10 mouse cellular contexts compared by ENCODE assay signal in the genomic region with DNA sequence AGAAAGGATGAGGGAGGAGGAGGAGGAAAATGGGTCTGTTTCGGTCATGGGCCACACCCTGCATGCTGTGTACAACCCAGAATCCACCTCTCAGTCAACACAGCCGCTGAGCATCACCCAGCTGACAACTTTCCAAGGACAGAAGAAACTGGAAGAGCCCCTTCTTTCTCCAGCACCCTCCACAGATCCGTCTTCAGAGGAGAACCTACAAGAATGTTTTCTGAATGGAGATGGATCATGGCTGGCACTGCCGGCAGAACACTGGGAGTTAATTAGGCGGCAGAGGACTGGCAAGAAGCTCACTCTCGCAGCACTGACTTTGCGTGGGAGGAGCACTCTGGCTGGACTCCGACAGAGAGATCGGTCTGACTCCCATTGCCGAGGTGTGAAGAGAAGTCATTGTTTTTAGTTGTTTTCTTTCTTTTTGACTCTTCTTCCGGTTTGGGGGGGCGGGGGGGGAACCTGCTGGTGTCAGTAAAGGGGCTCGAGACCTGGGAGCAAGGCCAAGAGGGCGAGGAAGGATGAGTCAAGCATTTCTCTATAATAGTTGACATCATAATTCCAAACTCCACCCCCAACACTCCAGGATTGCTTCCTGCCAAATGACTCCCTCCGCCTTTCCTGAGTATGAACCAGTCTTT. TPM values are rescaled to one million over a fixed set of nuclear protein-coding genes. Genes with fewer than 3 reads are reported as not detected.
DNase-seq lines count a peak whose midpoint lies in the region; ATAC-seq lines count a peak whose summit lies in the region.
"Had no signal": no experiment of that assay in that cellular context is flagged by ENCODE, and none has a peak within 500 bp of the region (broad histone marks: within the 10 kb centered on the region; RNA-seq: fewer than 3 reads in every experiment).

No protein-coding gene starts in this region.

- peak; percentile 31 for DNase-seq in layer of hippocampus, adult 11-12 months (ENCODE audit: low spot score)
- DNase-seq in layer of hippocampus, adult 9-10 months (ENCODE audit: low spot score) = no peak
- DNase-seq in adrenal gland, postnatal 10 days = peak; percentile 56
- peak; percentile 23 for DNase-seq in left cerebral cortex, postnatal 4 days
- DNase-seq in spleen, adult 18-20 months = no peak
- DNase-seq in spleen, postnatal 4 days (ENCODE audit: low spot score in 2 of 2) = no peak

- no peak for ATAC-seq in heart, embryonic 15.5 days (replicated peaks; ENCODE audit: insufficient number of reproducible peaks, insufficient read depth, low FRiP score, low read depth)
- no peak for ATAC-seq in activated CD4-positive, CD25-positive, alpha-beta regulatory T cell, adult 4 months

- H3K36me3 ChIP-seq in heart, embryonic 15.5 days = no peaks in the 10 kb centered on the region
- H3K36me3 ChIP-seq: limb, embryonic 15.5 days had no signal

- 37% methylated on average over 15 of the region's 15 CpGs for WGBS in heart, embryonic 15.5 days

- H3K9ac ChIP-seq in heart, embryonic 15.5 days = no peak overlapping the region
- H3K9ac ChIP-seq: limb, embryonic 15.5 days had no signal

- H3K27me3 ChIP-seq in heart, embryonic 15.5 days = no peaks in the 10 kb centered on the region; the same call in 1 of the 2 replicates
- H3K27me3 ChIP-seq: limb, embryonic 15.5 days had no signal

- no peak overlapping the region for H3K4me3 ChIP-seq in heart, embryonic 15.5 days
- H3K4me3 ChIP-seq: limb, embryonic 15.5 days had no signal

- peak overlapping the region; percentile 17 for H3K4me2 ChIP-seq in heart, embryonic 15.5 days
- H3K4me2 ChIP-seq: limb, embryonic 15.5 days had no signal

- H3K9me3 ChIP-seq in heart, embryonic 15.5 days (replicated peaks) = no peaks in the 10 kb centered on the region
- H3K9me3 ChIP-seq: G1E; limb, embryonic 15.5 days had no signal

- peaks cover 14% of the 10 kb centered on the region for H3K4me1 ChIP-seq in heart, embryonic 15.5 days (replicated peaks)

- no peak overlapping the region for H3K27ac ChIP-seq in heart, embryonic 15.5 days
- H3K27ac ChIP-seq: limb, embryonic 15.5 days had no signal

- intact Hi-C loops in left cerebral cortex, postnatal 4 days (cut with DNase I) = no loop called here

RNA-seq across cellular contexts. Expression of gene Chic2, which starts 2.2 kb away (rescaled TPM):
- total RNA-seq in adrenal gland, postnatal 10 days (2021) = 10 to 100 TPM; 34.2 to 38.2 TPM
- 19.4 and 21.6 TPM in 2 replicates for polyA plus RNA-seq in heart, embryonic 15.5 days (2015; fragmentation: Nextera tagmentation; extraction: Ambion mirVana)
- 10 to 100 TPM; 26.3 to 34.4 TPM for total RNA-seq in left cerebral cortex, postnatal 4 days (2021)
- polyA plus RNA-seq in activated CD4-positive, CD25-positive, alpha-beta regulatory T cell, adult 4 months (2017; shearing (Covaris generic)) = 1 to 10 TPM; 6.0 to 8.1 TPM

RNA-seq across cellular contexts. Expression of gene Gsx2, which starts 28.6 kb away (rescaled TPM):
- total RNA-seq in adrenal gland, postnatal 10 days (2021) = not detected
- polyA plus RNA-seq in heart, embryonic 15.5 days (2015; fragmentation: Nextera tagmentation; extraction: Ambion mirVana) = not detected in 2 replicates
- total RNA-seq in left cerebral cortex, postnatal 4 days (2021) = under 1 TPM; 0.85 to 0.98 TPM
- not detected for polyA plus RNA-seq in activated CD4-positive, CD25-positive, alpha-beta regulatory T cell, adult 4 months (2017; shearing (Covaris generic))
- total RNA-seq: G1E had no signal
- polyA plus RNA-seq: G1E; limb, embryonic 15.5 days had no signal

Comparison
In these comparisons a context has a peak if more than half of its experiments do, and no peak if none do; other contexts are left out.
1. DNase-seq: peak in layer of hippocampus, adult 11-12 months (single experiment), adrenal gland, postnatal 10 days (single experiment) and left cerebral cortex, postnatal 4 days (single experiment); none in layer of hippocampus, adult 9-10 months (single experiment), spleen, adult 18-20 months (0 of 2) and spleen, postnatal 4 days (0 of 2).